Mouse (Mus musculus): ENCODE measurements around the gene 4933428G20Rik. TPM values are rescaled to one million over a fixed set of nuclear protein-coding genes. Genes with fewer than 3 reads are reported as not detected.

4933428G20Rik gene
- polyA plus RNA-seq, 1 experiment from 2014 or later, result 1.3 TPM

DNA sequence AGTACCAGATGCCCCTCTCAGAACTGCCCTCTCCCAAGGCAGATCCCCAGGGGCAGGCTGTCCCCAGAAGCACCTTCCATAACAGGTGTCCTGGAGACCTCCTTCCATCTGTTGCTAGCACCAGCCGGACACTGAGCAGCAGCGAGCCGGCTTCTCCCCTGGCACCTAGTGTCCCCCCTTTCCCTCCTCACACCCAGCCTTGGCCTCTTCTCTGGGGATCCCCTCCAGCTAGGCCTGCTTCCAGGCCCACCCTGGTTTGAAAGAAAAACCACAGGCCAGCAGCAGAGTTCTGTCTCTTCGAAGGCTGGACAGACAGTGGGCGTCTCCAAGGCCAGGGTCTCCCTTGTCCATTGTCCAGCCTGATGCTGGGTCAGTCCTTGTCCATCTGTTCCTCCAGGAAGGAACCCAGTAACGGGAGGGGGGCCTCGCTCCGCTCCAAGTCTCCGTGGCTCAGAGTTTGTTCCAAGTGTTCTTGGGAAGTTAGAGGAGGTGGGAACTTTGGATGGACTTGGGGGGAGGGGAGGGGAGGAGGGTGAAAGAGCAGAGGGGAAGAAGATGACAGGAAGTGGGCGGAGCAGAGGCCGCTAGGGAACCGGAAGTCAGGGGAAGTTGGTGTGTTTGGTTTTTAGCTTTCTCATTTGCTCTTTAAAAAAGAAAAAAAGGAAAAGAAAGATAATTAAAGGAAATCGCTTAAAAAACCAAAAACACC lies 11.7 kb upstream of the 4933428G20Rik start:
- Histone ChIP-seq H3K4me1 (replicated peaks) (peaks cover 23% of the 10 kb centered on the region), H3K9ac (no peak overlapping the region), H3K9me3 (no peaks in the 10 kb centered on the region), H3K36me3 (peaks cover 21% of the 10 kb centered on the region), H3K27me3 (no peaks in the 10 kb centered on the region), H3K4me3 (no peak overlapping the region), H3K4me2 (0 out of 2 replicates have a peak overlapping the region, but pooled peaks have one; percentile 4), H3K27ac (replicated peaks) (0 out of 2 replicates have a peak overlapping the region, but pooled peaks have one; percentile 20)
- no peak for ATAC-seq (ENCODE audit: low FRiP score, low read depth)
- 34% methylated on average over 13 of the region's 13 CpGs for WGBS

DNA sequence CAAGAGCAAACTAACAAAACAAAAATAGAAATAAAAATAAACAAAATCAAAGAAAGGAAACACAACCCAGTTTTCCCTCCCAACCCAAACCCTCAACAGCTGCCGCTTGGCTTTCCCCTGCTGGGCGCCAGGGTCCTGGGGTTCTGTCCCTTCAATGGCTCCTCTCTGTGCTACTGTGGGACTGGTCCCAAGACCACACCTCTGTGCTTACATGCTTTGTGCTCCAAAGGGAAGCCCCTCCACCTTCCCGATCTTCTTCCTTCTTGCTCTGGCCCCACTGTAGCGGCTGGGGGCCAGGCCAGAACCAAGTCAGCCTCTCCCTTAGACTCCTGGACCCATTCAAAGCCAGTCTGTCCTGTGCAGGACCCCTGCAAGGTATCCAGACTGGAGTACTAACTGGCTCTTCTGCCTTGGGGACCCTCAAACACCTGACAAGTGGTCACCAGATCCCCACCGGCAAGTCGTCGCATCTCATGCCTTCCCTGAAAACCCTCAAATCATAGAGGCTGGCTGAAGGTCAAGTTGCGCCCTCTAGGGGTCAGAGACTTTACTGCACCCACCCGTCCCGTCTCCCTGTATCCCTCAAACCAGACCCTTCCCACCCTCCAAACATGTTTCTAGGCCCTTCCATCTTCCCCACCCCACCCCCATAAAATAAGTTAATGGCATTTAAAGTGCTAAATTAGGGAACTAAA lies 11.0 kb upstream of the 4933428G20Rik start:
- no peak for ATAC-seq (ENCODE audit: low FRiP score, low read depth)
- Histone ChIP-seq H3K9ac (no peak overlapping the region), H3K36me3 (peaks cover 19% of the 10 kb centered on the region), H3K9me3 (no peaks in the 10 kb centered on the region), H3K27ac (replicated peaks) (0 out of 2 replicates have a peak overlapping the region, but pooled peaks have one; percentile 9), H3K27me3 (no peaks in the 10 kb centered on the region), H3K4me2 (0 out of 2 replicates have a peak overlapping the region, but pooled peaks have one; percentile 4), H3K4me3 (no peak overlapping the region), H3K4me1 (replicated peaks) (peaks cover 23% of the 10 kb centered on the region)
- 21% methylated on average over 10 of the region's 10 CpGs for WGBS

DNA sequence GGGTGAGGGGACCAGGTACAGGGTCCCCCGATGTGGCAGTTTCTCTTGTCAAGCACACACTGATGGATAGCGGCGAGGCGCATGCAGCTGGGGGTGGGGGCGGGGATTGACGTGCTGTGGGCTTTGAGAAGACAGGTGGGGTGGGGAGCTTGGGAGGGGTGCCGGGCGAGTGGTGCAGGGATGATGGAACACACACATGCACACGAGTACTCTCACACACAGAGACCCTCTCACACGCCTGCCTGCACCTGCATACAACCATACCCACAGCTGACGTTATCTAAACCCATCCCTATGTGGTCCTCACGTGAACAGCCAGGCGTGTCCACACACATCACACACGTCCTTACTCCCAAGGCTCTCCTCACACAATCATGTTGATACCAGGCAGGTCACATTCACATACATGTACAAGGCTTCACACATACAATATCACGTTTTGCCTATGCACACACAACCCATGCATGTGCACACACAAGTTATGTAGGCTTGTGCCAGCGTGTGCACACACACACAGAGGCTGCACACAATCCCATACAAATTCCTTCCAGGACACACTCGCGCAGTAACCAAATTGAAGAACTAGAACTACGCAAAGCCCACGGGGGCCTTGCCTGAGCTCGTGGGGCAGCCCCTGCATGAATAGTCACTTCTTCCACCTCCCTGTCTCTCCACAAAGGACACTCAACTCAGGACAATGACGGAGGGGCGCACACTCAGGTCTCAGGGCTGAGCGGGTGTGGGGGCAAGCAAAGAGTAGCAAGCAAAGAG lies 9.8 kb upstream of the 4933428G20Rik start:
- Histone ChIP-seq H3K27ac (replicated peaks) (no peak overlapping the region), H3K36me3 (peaks cover 7% of the 10 kb centered on the region), H3K27me3 (no peaks in the 10 kb centered on the region), H3K9me3 (no peaks in the 10 kb centered on the region), H3K9ac (no peak overlapping the region), H3K4me3 (no peak overlapping the region), H3K4me2 (no peak overlapping the region), H3K4me1 (replicated peaks) (peaks cover 23% of the 10 kb centered on the region)
- peak; percentile 61 for ATAC-seq (ENCODE audit: low FRiP score, low read depth)
- 42% methylated on average over 24 of the region's 24 CpGs for WGBS

DNA sequence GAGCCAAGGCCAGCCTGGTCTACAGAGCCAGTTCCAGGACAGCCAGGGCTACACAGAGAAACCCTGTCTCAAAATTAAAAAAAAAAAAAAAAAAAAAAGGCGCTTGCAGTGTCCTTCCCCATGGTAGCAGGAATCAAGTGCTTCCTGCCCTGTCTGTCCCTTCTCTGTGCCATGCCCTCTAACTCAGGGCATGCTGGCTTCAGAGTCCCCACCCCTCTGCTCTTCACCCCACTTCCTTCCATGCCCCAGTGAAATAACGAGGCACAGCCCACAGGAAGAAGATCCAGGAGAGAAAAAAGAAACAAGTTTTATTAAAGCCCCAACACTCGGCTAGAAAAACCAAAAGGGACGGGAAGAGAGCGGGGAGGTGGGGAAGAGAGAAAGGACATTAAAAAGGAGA lies 8.9 kb upstream of the 4933428G20Rik start:
- ATAC-seq (ENCODE audit: low FRiP score, low read depth), result no peak
- 60% methylated on average over 5 of the region's 5 CpGs for WGBS
- Histone ChIP-seq H3K9ac (no peak overlapping the region), H3K4me1 (replicated peaks) (peaks cover 23% of the 10 kb centered on the region), H3K27me3 (no peaks in the 10 kb centered on the region), H3K36me3 (no peaks in the 10 kb centered on the region), H3K27ac (replicated peaks) (no peak overlapping the region), H3K4me3 (no peak overlapping the region), H3K4me2 (no peak overlapping the region), H3K9me3 (no peaks in the 10 kb centered on the region)

DNA sequence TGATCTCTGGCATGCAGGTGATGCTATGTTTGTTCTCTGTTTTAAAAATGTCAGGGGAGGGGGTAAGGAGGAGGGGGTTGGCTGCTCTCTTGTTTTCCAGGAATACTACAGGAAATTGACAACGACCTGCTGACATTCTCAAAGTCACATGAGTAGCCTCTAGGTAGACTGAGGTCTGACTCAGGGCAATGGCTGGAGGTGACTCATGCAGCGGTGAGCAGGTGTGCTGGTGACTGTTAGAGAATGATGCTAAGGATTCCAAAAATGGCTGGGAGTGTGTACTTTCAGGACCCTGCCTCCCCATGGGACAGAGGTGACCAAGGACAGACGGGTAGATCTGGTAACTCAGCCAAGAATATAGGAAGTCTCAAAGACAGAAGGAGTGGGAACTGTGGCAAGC lies 8.1 kb upstream of the 4933428G20Rik start:
- WGBS, result 76% methylated on average over 3 of the region's 3 CpGs
- ATAC-seq (ENCODE audit: low FRiP score, low read depth), result no peak
- H3K4me2 ChIP-seq, result no peak overlapping the region
- H3K9ac ChIP-seq, result no peak overlapping the region
- no peak overlapping the region for H3K4me3 ChIP-seq
- no peaks in the 10 kb centered on the region for H3K36me3 ChIP-seq
- no peak overlapping the region for H3K27ac ChIP-seq (replicated peaks)
- no peaks in the 10 kb centered on the region for H3K27me3 ChIP-seq
- H3K9me3 ChIP-seq, result no peaks in the 10 kb centered on the region
- peaks cover 23% of the 10 kb centered on the region for H3K4me1 ChIP-seq (replicated peaks)

DNA sequence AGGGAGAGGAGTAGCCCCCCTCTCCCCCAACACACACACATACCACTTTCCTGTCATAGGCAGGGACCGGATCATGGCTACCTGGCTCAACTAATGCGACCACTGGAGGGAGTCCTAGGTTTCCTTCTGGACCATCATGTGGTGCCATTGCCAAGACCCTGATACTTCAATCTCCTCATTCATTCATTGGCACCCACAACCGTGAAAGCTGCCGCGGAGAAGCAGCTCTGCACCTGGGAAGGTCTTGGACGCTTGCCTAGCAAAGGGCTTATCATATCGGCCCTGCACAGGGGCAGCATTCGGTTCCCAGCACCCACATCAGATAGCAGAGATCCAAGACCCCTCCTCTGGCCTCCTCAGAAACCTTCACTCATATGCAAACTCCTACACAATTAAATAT lies 6.2 kb upstream of the 4933428G20Rik start:
- no peak for ATAC-seq (ENCODE audit: low FRiP score, low read depth)
- peaks cover 16% of the 10 kb centered on the region for H3K4me1 ChIP-seq (replicated peaks)
- H3K9me3 ChIP-seq, result no peaks in the 10 kb centered on the region
- WGBS, result 49% methylated on average over 8 of the region's 8 CpGs
- no peaks in the 10 kb centered on the region for H3K36me3 ChIP-seq
- no peak overlapping the region for H3K4me3 ChIP-seq
- peaks cover 13% of the 10 kb centered on the region for H3K27me3 ChIP-seq
- no peak overlapping the region for H3K27ac ChIP-seq (replicated peaks)
- no peak overlapping the region for H3K9ac ChIP-seq
- H3K4me2 ChIP-seq, result no peak overlapping the region

DNA sequence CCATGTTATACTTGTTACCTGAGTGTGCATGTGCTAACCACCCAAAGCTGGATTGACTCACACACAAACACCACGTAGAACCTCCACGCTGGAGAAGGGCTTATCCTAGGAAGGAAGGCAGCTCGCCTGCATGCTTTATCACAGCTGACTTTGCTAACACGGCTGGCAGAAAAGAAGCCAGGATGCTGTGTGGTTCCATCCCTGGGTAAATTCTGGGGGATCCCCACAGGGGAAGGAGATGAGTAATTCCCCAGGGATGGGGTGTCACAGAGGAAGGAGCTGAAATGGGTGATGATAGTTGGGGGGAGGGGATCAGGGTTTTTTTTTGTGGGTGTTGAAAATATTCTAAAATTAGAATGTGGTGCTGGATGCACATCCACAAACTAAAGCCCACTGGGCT lies 5.6 kb upstream of the 4933428G20Rik start:
- no peak overlapping the region for H3K27ac ChIP-seq (replicated peaks)
- ATAC-seq (ENCODE audit: low FRiP score, low read depth), result no peak
- H3K27me3 ChIP-seq, result peaks cover 13% of the 10 kb centered on the region
- peaks cover 16% of the 10 kb centered on the region for H3K4me1 ChIP-seq (replicated peaks)
- no peak overlapping the region for H3K9ac ChIP-seq
- no peak overlapping the region for H3K4me2 ChIP-seq
- no peaks in the 10 kb centered on the region for H3K9me3 ChIP-seq
- 87% methylated on average over 4 of the region's 4 CpGs for WGBS
- H3K4me3 ChIP-seq, result no peak overlapping the region
- 0 out of 2 replicates have a peak, but pooled peaks cover 2% of the 10 kb centered on the region for H3K36me3 ChIP-seq

DNA sequence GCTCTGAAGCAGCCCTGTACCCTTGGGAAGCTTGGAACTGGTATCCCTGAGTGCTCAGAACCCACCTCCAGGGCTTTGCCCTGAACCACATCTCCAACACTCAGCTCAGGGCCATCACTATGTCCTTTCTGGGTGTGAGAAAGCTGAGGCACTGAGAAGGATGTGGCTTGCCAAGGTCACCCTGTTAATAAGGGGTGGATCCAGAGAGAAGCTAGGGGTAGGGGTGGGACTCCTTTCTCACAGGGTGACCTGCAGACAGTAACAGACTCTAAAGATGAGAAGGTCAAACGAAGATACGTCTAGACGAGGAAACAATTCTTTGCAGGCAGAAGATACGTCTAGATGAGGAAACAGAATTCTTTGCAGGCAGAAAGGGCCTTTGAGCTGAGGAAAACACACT lies 2.7 kb upstream of the 4933428G20Rik start:
- 0 out of 2 replicates have a peak, but pooled peaks cover 5% of the 10 kb centered on the region for H3K36me3 ChIP-seq
- ATAC-seq (ENCODE audit: low FRiP score, low read depth), result no peak
- WGBS, result 79% methylated on average over 4 of the region's 4 CpGs
- no peak overlapping the region for H3K27ac ChIP-seq (replicated peaks)
- no peak overlapping the region for H3K4me2 ChIP-seq
- H3K27me3 ChIP-seq, result peaks cover 29% of the 10 kb centered on the region
- peaks cover 14% of the 10 kb centered on the region for H3K4me1 ChIP-seq (replicated peaks)
- no peaks in the 10 kb centered on the region for H3K9me3 ChIP-seq
- no peak overlapping the region for H3K4me3 ChIP-seq
- H3K9ac ChIP-seq, result no peak overlapping the region

DNA sequence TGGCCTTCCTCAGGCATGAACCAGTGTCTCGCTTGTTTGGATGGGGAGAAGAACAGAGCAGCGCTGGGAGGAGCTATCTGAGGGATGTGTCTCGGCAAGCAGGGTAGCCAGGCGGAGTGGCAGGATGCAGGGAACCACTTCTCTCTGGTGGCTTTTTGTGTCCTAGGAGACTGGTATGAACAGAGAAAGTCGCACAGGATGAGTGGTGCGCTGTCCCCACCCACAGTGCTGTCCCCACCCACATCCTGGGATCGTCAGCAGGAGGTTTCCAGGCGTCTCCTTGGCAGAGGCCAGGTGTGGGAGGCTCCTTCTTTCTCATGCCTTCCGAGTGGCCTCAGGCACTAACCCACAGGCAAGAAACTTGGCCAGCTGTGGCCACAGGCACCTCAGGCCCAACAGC lies 2.2 kb upstream of the 4933428G20Rik start:
- no peak for ATAC-seq (ENCODE audit: low FRiP score, low read depth)
- peaks cover 33% of the 10 kb centered on the region for H3K27me3 ChIP-seq
- no peak overlapping the region for H3K4me3 ChIP-seq
- WGBS, result 51% methylated on average over 9 of the region's 9 CpGs
- no peak overlapping the region for H3K9ac ChIP-seq
- H3K4me1 ChIP-seq (replicated peaks), result peaks cover 14% of the 10 kb centered on the region
- H3K36me3 ChIP-seq, result 0 out of 2 replicates have a peak, but pooled peaks cover 5% of the 10 kb centered on the region
- no peaks in the 10 kb centered on the region for H3K9me3 ChIP-seq
- H3K4me2 ChIP-seq, result no peak overlapping the region
- no peak overlapping the region for H3K27ac ChIP-seq (replicated peaks)

DNA sequence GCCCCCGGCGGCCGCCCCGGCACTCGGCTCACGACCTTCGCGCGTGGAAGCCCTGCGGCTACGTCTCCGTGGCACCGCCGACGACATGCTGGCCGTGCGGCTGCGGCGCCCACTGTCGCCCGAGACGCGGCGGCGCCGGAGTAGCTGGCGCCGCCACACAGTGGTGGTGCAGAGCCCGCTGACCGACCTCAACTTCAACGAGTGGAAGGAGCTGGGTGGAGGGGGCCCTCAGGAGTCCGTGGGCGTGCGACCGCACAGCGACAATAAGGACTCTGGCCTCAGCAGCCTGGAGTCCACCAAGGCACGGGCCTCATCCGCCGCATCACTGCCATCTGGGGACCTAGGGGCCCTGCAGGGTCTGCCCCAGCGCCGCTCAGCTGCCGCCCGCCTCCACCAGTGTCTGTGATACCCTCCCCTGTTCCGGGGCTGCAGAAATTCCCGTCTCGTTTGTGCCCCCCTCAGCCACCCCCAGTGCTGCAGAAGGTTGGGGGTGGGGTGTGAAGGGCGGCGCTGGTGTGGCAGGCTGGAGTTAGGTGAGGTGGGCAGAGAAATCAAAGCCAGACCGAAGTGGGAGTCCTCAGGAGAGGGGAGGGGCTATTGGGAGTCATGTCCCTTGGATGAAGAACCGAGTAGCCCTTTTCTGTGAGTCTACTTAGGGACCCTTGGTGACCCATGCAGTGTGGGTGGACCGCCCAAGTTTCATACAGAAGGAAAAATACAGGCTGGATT lies 744 bp upstream of the 4933428G20Rik start:
- Histone ChIP-seq H3K4me3 (peak overlapping the region; percentile 31), H3K4me2 (peak overlapping the region; percentile 56), H3K4me1 (replicated peaks) (peaks cover 14% of the 10 kb centered on the region), H3K9me3 (no peaks in the 10 kb centered on the region), H3K9ac (0 out of 2 replicates have a peak overlapping the region, but pooled peaks have one; percentile 17), H3K36me3 (0 out of 2 replicates have a peak, but pooled peaks cover 5% of the 10 kb centered on the region), H3K27ac (replicated peaks) (no peak overlapping the region), H3K27me3 (peaks cover 40% of the 10 kb centered on the region)
- 10% methylated on average over 51 of the region's 51 CpGs for WGBS
- peak; percentile 24; the same call in 1 of the 2 replicates for ATAC-seq (ENCODE audit: low FRiP score, low read depth)

DNA sequence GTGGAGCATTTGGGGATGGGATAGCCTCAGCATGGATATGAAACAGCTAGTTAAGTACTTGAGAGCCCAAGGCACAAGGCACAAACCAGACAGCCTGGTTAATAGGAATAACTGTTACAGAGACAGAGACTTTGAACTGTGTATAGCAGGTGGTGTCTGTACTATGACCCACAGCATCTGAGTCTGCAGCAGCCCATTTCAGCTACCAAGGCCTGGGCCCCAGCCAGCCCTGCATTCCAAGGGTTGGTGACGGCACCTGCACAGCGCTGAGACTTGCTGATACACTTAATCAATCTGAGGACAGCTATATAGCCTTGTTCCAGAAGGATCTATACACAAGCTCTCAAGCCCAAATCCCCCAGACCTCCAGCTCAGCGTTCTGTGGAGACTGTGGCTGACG lies 2.6 kb downstream of the 4933428G20Rik start:
- Histone ChIP-seq H3K4me1 (replicated peaks) (peaks cover 14% of the 10 kb centered on the region), H3K27ac (replicated peaks) (no peak overlapping the region), H3K4me2 (no peak overlapping the region), H3K4me3 (no peak overlapping the region), H3K36me3 (peaks cover 26% of the 10 kb centered on the region), H3K9me3 (no peaks in the 10 kb centered on the region), H3K27me3 (peaks cover 37% of the 10 kb centered on the region), H3K9ac (no peak overlapping the region)
- WGBS, result 89% methylated on average over 4 of the region's 4 CpGs
- ATAC-seq (ENCODE audit: low FRiP score, low read depth), result no peak
